Mouse (Mus musculus): ENCODE data around the gene Ddx5.

Ddx5 gene

Small RNA genes lying within 50 kb of the gene (microRNA-seq; reads per million reads assigned to microRNA genes)
- 0.23 to 0.25 reads per million in 2 experiments for gene Gm25994
- 11.7 to 11.9 reads per million in 2 experiments for gene Mir3064
